Mouse (Mus musculus) R1 (cell line): ENCODE data around the gene Hist1h2bl.

Experiments used
- DNase-seq: peaks from one replicate; pipeline ENCODE4 v3.0.0-alpha.2; 2018; ENCODE audit warnings: low read depth, low spot score

The Hist1h2bl gene

DNA sequence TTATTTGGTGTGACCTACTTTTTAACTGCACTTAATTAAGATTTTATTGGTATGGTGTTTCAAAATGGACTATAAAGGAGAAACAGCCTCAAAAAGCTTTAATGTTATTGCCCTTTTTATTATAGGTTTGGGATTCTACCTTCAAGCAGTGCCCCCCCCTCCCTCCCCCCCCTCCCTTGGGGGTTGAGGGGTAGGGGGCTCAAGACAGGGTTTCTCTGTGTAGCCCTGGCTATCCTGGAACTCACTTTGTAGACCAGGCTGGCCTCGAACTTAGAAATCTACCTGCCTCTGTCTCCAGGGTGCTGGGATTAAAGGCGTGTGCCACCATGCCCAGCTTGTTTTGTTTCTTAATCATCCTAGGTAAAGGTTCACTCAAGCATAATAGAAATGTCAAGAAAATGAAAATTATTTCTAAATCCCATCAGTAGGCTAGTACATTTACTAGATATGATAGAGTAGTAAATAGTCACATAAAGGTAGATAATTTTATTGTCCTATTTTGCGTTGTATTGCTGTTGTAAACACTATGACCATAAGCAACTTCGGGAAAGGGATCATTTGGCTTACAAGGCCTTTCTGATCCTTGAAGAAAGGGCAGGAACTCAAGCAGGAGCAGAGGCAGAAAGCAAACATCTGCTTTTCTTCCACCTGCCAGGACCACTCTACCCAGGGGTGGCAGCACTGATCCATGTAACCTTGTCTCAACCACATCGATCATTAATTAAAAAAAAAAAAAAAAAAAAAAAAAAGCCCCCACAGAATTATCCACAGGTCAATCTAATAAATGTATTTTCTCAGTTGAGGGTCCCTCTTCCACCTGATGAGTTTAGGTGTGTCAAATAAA lies 7.3 kb upstream of the Hist1h2bl start:
- no peak for DNase-seq

- DNase-seq: peak; percentile 54
Measured at GRCm38 (mm10) chr13:21722373-21722925, 6.5 kb upstream of the Hist1h2bl start.

- DNase-seq: peak; percentile 97
Measured at GRCm38 (mm10) chr13:21721757-21722372, 5.9 kb upstream of the Hist1h2bl start, which contains the start of gene Hist1h2bm. TSS of gene Hist1h2bm (plus strand) at chr13:21722044.

GRCm38 (mm10) chr13:21721107-21721756 lies 5.3 kb upstream of the Hist1h2bl start:
- peak; percentile 72 for DNase-seq

GRCm38 (mm10) chr13:21718381-21719080 lies 2.6 kb upstream of the Hist1h2bl start:
- DNase-seq: peak; percentile 72

GRCm38 (mm10) chr13:21717397-21718357 lies 1.7 kb upstream of the Hist1h2bl start, which contains the start of gene Hist1h3h:
TSS of gene Hist1h3h (plus strand) at chr13:21717659.
- peak; percentile 96 for DNase-seq

DNA sequence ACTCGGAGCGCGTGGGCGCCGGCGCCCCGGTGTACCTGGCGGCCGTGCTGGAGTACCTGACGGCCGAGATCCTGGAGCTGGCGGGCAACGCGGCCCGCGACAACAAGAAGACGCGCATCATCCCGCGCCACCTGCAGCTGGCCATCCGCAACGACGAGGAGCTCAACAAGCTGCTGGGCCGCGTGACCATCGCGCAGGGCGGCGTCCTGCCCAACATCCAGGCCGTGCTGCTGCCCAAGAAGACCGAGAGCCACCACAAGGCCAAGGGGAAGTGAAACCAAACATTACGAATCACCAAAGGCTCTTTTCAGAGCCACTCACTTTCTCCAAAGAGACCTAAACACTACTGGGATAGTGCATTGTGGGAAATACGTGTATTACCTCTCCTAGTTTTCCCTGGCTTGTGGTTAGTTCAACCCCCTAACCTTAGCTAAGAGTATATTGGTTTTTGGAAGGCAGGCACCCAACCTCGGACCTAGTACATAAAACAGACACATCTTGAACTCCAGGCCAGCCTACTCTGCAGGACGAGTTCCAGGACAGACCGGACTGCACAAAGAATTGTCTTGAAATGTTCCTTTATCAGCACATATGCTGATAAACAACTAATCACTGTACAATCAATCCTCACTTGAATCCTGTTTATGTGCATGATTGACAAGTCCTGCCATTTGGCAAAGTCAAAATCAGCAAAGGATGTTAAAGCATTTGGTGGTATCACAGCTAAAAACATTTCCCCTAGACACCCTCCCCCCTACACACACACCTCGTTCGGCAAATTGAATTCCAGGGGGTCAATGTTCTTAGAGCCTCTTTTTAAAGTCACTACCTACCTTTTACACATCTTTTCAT lies 823 bp upstream of the Hist1h2bl start:
- peak; percentile 84 for DNase-seq

- DNase-seq: peak; percentile 73
Measured at GRCm38 (mm10) chr13:21715131-21715863, 646 bp downstream of the Hist1h2bl start.

- peak; percentile 76 for DNase-seq
Measured at GRCm38 (mm10) chr13:21714725-21715124, 1.2 kb downstream of the Hist1h2bl start.

GRCm38 (mm10) chr13:21711698-21712097 lies 4.2 kb downstream of the Hist1h2bl start:
- DNase-seq: no peak

- peak; percentile 68 for DNase-seq
Measured at GRCm38 (mm10) chr13:21710821-21711525, 5.0 kb downstream of the Hist1h2bl start.

DNA sequence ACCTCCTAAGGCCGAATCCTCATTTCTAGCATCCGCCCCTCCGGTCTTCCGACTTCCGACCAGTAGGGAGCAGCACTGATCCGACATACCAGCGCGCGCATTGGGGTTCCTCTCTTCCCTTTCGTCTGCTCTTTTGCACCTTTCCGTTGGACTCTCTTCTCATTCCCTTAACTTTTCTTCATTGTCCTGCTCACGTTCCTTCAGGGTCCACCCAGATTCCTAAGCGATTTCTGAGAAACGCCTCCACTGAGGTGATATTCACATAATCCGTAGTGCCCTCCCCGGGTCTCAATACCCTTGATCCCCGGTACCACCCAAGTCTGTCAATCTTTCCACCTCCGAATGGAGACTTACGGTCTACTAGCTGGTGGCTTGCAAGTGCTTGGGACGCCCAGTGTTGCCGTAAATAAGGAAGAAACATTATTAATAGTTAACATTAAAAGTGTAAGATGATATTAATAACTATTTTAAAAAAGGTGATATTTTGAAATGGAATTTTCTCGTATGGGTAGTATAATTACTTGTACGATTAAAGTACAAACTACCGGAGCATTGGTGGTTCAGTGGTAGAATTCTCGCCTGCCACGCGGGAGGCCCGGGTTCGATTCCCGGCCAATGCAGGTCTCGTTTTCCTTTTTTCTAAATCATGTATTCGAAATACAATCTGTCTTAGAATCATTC lies 5.8 kb downstream of the Hist1h2bl start:
- peak; percentile 90 for DNase-seq

DNA sequence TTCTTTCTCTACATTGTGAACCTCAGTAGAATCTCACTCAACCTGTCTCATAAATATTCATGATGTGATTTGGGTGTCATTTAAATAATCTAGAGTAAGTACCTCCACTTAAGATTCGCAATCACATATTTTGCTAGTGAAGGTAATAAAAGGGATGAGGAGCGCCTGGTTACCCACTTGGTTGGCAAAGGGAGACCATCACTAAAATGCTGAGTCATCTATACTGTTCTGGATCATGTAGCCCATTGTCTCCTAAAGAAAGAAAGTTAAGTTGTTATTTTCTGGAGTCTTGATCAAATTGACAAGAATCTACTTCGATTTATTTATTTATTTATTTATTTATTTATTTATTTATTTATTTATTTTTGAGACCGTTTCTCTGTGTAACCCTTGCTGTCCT lies 9.3 kb downstream of the Hist1h2bl start:
- no peak for DNase-seq

- DNase-seq: no peak
Measured at GRCm38 (mm10) chr13:21697811-21698210, 18.1 kb downstream of the Hist1h2bl start, which contains the start of gene Olfr1359. TSS of gene Olfr1359 (plus strand) at chr13:21698111.

DNA sequence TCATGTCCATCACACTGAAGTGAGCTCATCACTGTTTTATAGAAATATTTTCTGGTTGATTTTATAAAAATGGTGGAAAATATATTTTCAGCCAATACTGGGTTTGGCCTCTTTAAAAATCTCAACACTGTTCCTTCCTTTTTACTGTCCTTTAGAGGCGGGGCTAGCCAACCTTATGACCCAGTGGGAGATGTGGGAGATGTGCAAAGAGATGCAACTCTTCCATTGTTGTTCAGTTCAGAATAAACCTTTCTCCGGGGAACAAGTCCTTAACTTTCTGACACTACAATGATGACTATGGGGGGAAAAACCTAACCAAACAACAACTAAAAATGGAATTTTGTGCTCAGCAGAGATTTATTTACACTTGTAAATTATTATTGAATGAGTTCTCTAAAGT lies 38.6 kb downstream of the Hist1h2bl start, which contains the start of gene Olfr1360:
TSS of gene Olfr1360 (minus strand) at position 101 of the 400 bp plus-strand sequence.
- no peak for DNase-seq
